Mouse (Mus musculus): ENCODE results near the gene Cnpy2. TPM values are rescaled to one million over a fixed set of nuclear protein-coding genes. Genes with fewer than 3 reads are reported as not detected.

Gene Cnpy2
- polyA plus RNA-seq (2015; fragmentation: Nextera tagmentation; extraction: Ambion mirVana), result 170 and 182 TPM in 2 replicates

DNA sequence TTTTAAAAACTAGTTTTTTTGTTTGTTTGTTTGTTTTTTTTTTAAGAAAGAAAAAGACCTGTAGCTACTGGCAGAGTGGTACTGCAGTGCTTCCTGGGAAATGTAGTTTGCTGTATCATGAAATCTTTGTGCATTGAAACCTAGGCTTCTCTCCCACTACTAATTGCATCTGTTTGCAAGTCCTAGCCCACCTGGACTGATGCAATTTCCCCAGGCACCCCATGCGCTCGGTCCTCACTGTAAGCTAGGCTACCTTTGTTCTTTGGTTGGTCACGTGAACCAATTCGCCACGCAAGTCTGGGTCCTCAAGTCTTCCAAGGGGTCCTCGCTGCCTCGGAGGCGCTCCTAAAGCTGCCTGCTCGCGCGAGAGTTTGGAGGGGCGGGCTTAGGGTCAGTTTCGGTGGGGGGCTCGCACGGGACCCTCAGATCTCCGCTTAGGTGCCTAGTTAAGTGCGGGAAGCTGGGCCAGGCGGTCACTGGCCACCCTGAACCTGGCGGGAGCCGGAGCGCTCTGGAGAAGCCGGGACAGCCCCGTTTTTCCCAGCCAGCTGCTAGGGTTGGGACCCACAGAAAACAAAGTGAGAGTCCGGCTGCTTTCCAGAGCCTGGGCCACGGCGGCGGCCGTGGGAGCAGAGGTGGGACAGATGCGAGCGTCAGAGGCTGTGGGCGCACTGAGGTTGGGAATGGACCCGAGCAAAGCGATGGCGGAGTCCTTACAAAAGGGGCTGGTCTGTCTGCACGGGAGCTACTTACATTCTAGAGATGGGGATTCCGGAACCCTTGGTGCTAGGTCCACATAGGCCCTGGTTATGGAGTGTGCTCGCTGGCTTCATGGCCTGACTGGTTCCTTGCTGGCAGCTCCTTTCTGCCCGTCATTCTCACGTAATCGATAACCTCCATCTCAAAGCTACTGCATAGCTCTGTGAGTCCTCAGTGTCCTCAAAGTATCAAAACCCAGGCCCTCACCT lies at the start of gene Cnpy2:
TSS of gene Cnpy2 (plus strand) at position 319 of the 968 bp plus-strand sequence.

DNA sequence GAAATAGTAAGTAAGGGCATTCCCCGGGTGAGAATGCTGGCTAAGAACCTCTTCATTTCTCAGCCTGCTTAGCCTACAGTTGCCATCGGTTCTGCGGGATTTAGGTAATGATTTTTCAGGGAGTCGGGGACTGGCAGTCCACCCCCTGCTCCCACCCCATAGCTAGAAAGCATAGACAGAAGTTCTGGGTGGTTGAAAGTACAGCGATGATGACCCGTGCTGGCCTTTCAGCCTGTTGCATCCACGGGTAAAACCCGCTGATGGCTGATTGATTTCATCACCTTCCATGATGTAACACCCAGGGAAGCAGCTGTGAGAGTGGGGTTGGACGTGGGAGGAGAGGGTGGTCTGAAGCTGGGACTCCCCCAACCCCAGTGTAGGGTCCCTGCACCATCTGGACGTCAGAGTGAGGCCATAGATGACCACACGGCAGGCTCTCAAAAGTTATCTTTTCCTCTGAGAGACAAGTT lies 23.5 kb upstream of the Cnpy2 start, which contains the start of gene Il23a:
TSS of gene Il23a (minus strand) at position 51 of the 470 bp plus-strand sequence.

DNA sequence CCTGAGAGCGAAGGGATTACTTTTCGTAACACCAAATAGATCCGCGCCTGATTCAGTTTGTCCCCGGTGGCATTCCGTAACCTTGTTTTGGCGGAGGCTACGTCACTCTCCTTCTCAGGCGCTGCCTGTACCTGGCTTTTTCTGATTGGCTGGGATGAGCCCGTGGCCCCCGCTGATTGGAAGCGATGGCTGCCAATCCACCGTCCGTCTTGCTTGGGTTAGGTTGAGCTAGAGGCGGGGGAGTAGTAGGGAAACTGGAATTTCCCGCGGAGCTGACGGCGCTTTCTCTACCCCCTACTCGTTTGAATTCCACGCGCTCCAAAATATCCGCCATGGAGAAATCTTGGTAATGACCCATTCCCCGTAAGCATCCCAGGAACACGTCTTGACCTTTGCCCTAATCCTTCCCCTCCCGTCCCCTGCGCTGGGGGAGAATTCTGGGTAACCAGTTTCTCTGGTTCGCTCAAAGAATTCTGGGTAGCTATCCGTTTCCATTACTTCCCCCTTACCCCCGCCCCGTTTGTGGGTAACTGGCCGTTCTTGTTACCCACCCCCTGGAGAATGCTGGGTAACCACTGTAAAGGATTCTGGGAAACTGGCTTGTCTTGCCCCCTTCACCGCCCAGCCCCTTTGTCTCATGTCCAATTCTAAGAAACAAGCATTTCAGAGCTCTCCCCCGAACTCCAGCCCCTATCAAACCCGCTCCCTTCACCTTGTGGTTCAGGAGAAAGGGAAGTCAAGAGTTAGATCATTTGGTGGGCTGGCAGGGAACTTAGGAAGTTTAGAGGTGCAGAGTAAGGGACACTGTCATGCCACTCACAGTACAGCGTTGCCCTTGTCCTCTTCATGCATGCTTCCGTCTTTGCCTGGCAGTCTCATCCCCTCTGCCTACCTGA lies 18.9 kb upstream of the Cnpy2 start, which contains the start of gene Pan2:
TSS of gene Pan2 (plus strand) at position 210 of the 896 bp plus-strand sequence.

GRCm38 (mm10) chr10:128337306-128338181 lies 15.3 kb downstream of the Cnpy2 start, which contains the start of gene Cs:
Gene Cs, plus strand, starts transcription at chr10:128337734.

GRCm38 (mm10) chr10:128368402-128369217 lies 46.4 kb downstream of the Cnpy2 start, which contains the start of gene Coq10a:
Gene Coq10a, minus strand, starts transcription at chr10:128368997.

GRCm38 (mm10) chr10:128376455-128377211 lies 54.4 kb downstream of the Cnpy2 start, which contains the start of gene Ankrd52:
Gene Ankrd52, plus strand, starts transcription at chr10:128377115.

Other genes with a start within 250 kb of the Cnpy2 start
- gene Atp5b, start 239.2 kb upstream of the Cnpy2 start, polyA plus RNA-seq (2015; fragmentation: Nextera tagmentation; extraction: Ambion mirVana), result 2,155 and 2,375 TPM in 2 replicates
- gene Baz2a, start 230.9 kb upstream of the Cnpy2 start, polyA plus RNA-seq (2015; fragmentation: Nextera tagmentation; extraction: Ambion mirVana), result 6.9 and 7.2 TPM in 2 replicates
- 28.2 and 31.3 TPM in 2 replicates for gene Rbms2, start 142.2 kb upstream of the Cnpy2 start, polyA plus RNA-seq (2015; fragmentation: Nextera tagmentation; extraction: Ambion mirVana)
- gene Gls2, start 128.0 kb upstream of the Cnpy2 start, polyA plus RNA-seq (2015; fragmentation: Nextera tagmentation; extraction: Ambion mirVana), result 0.37 and 0.49 TPM in 2 replicates
- gene Spryd4, start 110.7 kb upstream of the Cnpy2 start, polyA plus RNA-seq (2015; fragmentation: Nextera tagmentation; extraction: Ambion mirVana), result 20.3 and 21.2 TPM in 2 replicates
- gene Mip, start 96.6 kb upstream of the Cnpy2 start, polyA plus RNA-seq (2015; fragmentation: Nextera tagmentation; extraction: Ambion mirVana), result not detected in 2 replicates
- 10.5 and 13.6 TPM in 2 replicates for gene Timeless, start 90.4 kb upstream of the Cnpy2 start, polyA plus RNA-seq (2015; fragmentation: Nextera tagmentation; extraction: Ambion mirVana)
- 0.12 TPM in 1 of 2 replicates, not detected in the other for gene Apon, start 68.4 kb upstream of the Cnpy2 start, polyA plus RNA-seq (2015; fragmentation: Nextera tagmentation; extraction: Ambion mirVana)
- gene Apof, start 53.8 kb upstream of the Cnpy2 start, polyA plus RNA-seq (2015; fragmentation: Nextera tagmentation; extraction: Ambion mirVana), result 0.46 and 1.4 TPM in 2 replicates
- gene Stat2, start 51.9 kb upstream of the Cnpy2 start, polyA plus RNA-seq (2015; fragmentation: Nextera tagmentation; extraction: Ambion mirVana), result 10.9 and 12.7 TPM in 2 replicates
- gene Il23a, start 23.7 kb upstream of the Cnpy2 start, polyA plus RNA-seq (2015; fragmentation: Nextera tagmentation; extraction: Ambion mirVana), result not detected in 2 replicates
- gene Pan2, start 19.1 kb upstream of the Cnpy2 start, polyA plus RNA-seq (2015; fragmentation: Nextera tagmentation; extraction: Ambion mirVana), result 11.6 and 12.1 TPM in 2 replicates
- gene Cs, start 15.3 kb downstream of the Cnpy2 start, polyA plus RNA-seq (2015; fragmentation: Nextera tagmentation; extraction: Ambion mirVana), result 150 and 164 TPM in 2 replicates
- gene Coq10a, start 46.5 kb downstream of the Cnpy2 start, polyA plus RNA-seq (2015; fragmentation: Nextera tagmentation; extraction: Ambion mirVana), result 16.9 TPM in 2 replicates
- 6.7 and 7.2 TPM in 2 replicates for gene Ankrd52, start 54.7 kb downstream of the Cnpy2 start, polyA plus RNA-seq (2015; fragmentation: Nextera tagmentation; extraction: Ambion mirVana)
- 0.06 TPM in 1 of 2 replicates, not detected in the other for gene Slc39a5, start 78.8 kb downstream of the Cnpy2 start, polyA plus RNA-seq (2015; fragmentation: Nextera tagmentation; extraction: Ambion mirVana)
- gene Nabp2, start 89.0 kb downstream of the Cnpy2 start, polyA plus RNA-seq (2015; fragmentation: Nextera tagmentation; extraction: Ambion mirVana), result 51.6 and 55.2 TPM in 2 replicates
- 26.1 and 26.5 TPM in 2 replicates for gene Rnf41, start 89.2 kb downstream of the Cnpy2 start, polyA plus RNA-seq (2015; fragmentation: Nextera tagmentation; extraction: Ambion mirVana)
- gene Smarcc2, start 136.8 kb downstream of the Cnpy2 start, polyA plus RNA-seq (2015; fragmentation: Nextera tagmentation; extraction: Ambion mirVana), result 25.9 and 32.1 TPM in 2 replicates
- 9,114 and 9,500 TPM in 2 replicates for gene Myl6, start 171.7 kb downstream of the Cnpy2 start, polyA plus RNA-seq (2015; fragmentation: Nextera tagmentation; extraction: Ambion mirVana)
- gene Myl6b, start 176.2 kb downstream of the Cnpy2 start, polyA plus RNA-seq (2015; fragmentation: Nextera tagmentation; extraction: Ambion mirVana), result 3.1 and 3.2 TPM in 2 replicates
- 35.3 and 39.3 TPM in 2 replicates for gene Esyt1, start 203.4 kb downstream of the Cnpy2 start, polyA plus RNA-seq (2015; fragmentation: Nextera tagmentation; extraction: Ambion mirVana)
- gene Zc3h10, start 225.3 kb downstream of the Cnpy2 start, polyA plus RNA-seq (2015; fragmentation: Nextera tagmentation; extraction: Ambion mirVana), result 6.9 and 8.0 TPM in 2 replicates
- gene Rpl41, start 226.8 kb downstream of the Cnpy2 start, polyA plus RNA-seq (2015; fragmentation: Nextera tagmentation; extraction: Ambion mirVana), result 3,278 and 3,571 TPM in 2 replicates
- 97.3 and 100 TPM in 2 replicates for gene Pa2g4, start 243.5 kb downstream of the Cnpy2 start, polyA plus RNA-seq (2015; fragmentation: Nextera tagmentation; extraction: Ambion mirVana)

All from urinary bladder, postnatal 0 days (tissue).